Mouse (Mus musculus): ENCODE data around the gene Btf3. TPM values are rescaled to one million over a fixed set of nuclear protein-coding genes. Genes with fewer than 3 reads are reported as not detected.
A peak's percentile ranks its signal among the peaks of the same experiment; 100 is the strongest.

Gene Btf3
- polyA plus RNA-seq, 1 experiment = 1,134 TPM

- H3K27me3 ChIP-seq (ENCODE audit: control insufficient read depth, insufficient read depth, insufficient read length) = peaks cover 74% of the 10 kb centered on the region
- H3K4me3 ChIP-seq = no peak overlapping the region
- no peaks in the 10 kb centered on the region for H3K79me2 ChIP-seq (ENCODE audit: control insufficient read depth, insufficient read depth)
- no peak overlapping the region for H3K4me2 ChIP-seq (ENCODE audit: low read depth)
- no peaks in the 10 kb centered on the region for H3K36me3 ChIP-seq (ENCODE audit: control insufficient read depth, insufficient read depth)
- H3ac ChIP-seq (ENCODE audit: control insufficient read depth, insufficient read length) = no peak overlapping the region
- no peak for TF ChIP-seq USF1 (IDR thresholded peaks at IDR 0.05; ENCODE audit: low read depth)
- TF ChIP-seq MYOD1 (IDR thresholded peaks at IDR 0.05; ENCODE audit: control insufficient read depth in 1 of 3, insufficient read length in 2 of 3, low read depth in 2 of 3) = no peak
Observed at GRCm38 (mm10) chr13:98356973-98357425, 40.2 kb upstream of the Btf3 start.

GRCm38 (mm10) chr13:98356176-98356972 is 39.6 kb upstream of the Btf3 start:
- no peak overlapping the region for H3K4me3 ChIP-seq
- TF ChIP-seq USF1 (IDR thresholded peaks at IDR 0.05; ENCODE audit: low read depth) (no peak), POLR2AphosphoS2 (IDR thresholded peaks at IDR 0.05; ENCODE audit: insufficient read length, low read depth) (no peak), TCF3 (IDR thresholded peaks at IDR 0.05; ENCODE audit: insufficient read length, low read depth) (no peak), SRF (IDR thresholded peaks at IDR 0.05; ENCODE audit: control insufficient read depth, insufficient read length, low read depth) (no peak), CEBPB (IDR thresholded peaks at IDR 0.05; ENCODE audit: insufficient read depth, poor library complexity, severe bottlenecking) (no peak), MAX (IDR thresholded peaks at IDR 0.05; ENCODE audit: low read depth) (no peak), MYOG (IDR thresholded peaks at IDR 0.05; ENCODE audit: control insufficient read depth in 1 of 3, insufficient read depth in 1 of 3, insufficient read length in 2 of 3, low read depth in 2 of 3) (no peak), REST (IDR thresholded peaks at IDR 0.05; ENCODE audit: insufficient read depth, insufficient read length) (no peak)
- H3ac ChIP-seq (ENCODE audit: control insufficient read depth, insufficient read length) = no peak overlapping the region
- no peaks in the 10 kb centered on the region for H3K36me3 ChIP-seq (ENCODE audit: control insufficient read depth, insufficient read depth)
- peaks cover 72% of the 10 kb centered on the region for H3K27me3 ChIP-seq (ENCODE audit: control insufficient read depth, insufficient read depth, insufficient read length)
- no peak overlapping the region for H3K4me2 ChIP-seq (ENCODE audit: low read depth)
- no peaks in the 10 kb centered on the region for H3K79me2 ChIP-seq (ENCODE audit: control insufficient read depth, insufficient read depth)

GRCm38 (mm10) chr13:98355559-98356111 is 38.8 kb upstream of the Btf3 start:
- Histone ChIP-seq H3K4me2 (ENCODE audit: low read depth) (peak overlapping the region; percentile 6), H3K36me3 (ENCODE audit: control insufficient read depth, insufficient read depth) (no peaks in the 10 kb centered on the region), H3K27me3 (ENCODE audit: control insufficient read depth, insufficient read depth, insufficient read length) (peaks cover 67% of the 10 kb centered on the region), H3ac (ENCODE audit: control insufficient read depth, insufficient read length) (peak overlapping the region; percentile 13), H3K79me2 (ENCODE audit: control insufficient read depth, insufficient read depth) (no peaks in the 10 kb centered on the region), H3K4me3 (no peak overlapping the region)
- TF ChIP-seq USF1 (IDR thresholded peaks at IDR 0.05; ENCODE audit: low read depth) = no peak
- TF ChIP-seq POLR2A (IDR thresholded peaks at IDR 0.05; ENCODE audit: insufficient read length, low read depth) = no peak
- TF ChIP-seq CEBPB (IDR thresholded peaks at IDR 0.05; ENCODE audit: insufficient read depth, poor library complexity, severe bottlenecking) = no peak
- no peak for TF ChIP-seq REST (IDR thresholded peaks at IDR 0.05; ENCODE audit: insufficient read depth, insufficient read length)
- no peak for TF ChIP-seq TCF12 (IDR thresholded peaks at IDR 0.05; ENCODE audit: insufficient read depth, poor library complexity, severe bottlenecking)
- TF ChIP-seq MAX (IDR thresholded peaks at IDR 0.05; ENCODE audit: low read depth) = no peak
- no peak for TF ChIP-seq E2F4 (IDR thresholded peaks at IDR 0.05; ENCODE audit: insufficient read depth)
- TF ChIP-seq MYOG (IDR thresholded peaks at IDR 0.05; ENCODE audit: control insufficient read depth in 1 of 3, insufficient read depth in 1 of 3, insufficient read length in 2 of 3, low read depth in 2 of 3) = no peak
- TF ChIP-seq TCF3 (IDR thresholded peaks at IDR 0.05; ENCODE audit: insufficient read length, low read depth) = no peak
- no peak for TF ChIP-seq POLR2AphosphoS2 (IDR thresholded peaks at IDR 0.05; ENCODE audit: insufficient read length, low read depth)
- no peak for TF ChIP-seq SRF (IDR thresholded peaks at IDR 0.05; ENCODE audit: control insufficient read depth, insufficient read length, low read depth)
- TF ChIP-seq MYOD1 (IDR thresholded peaks at IDR 0.05; ENCODE audit: control insufficient read depth in 1 of 3, insufficient read length in 2 of 3, low read depth in 2 of 3) = no peak

- H3K4me3 ChIP-seq = peak overlapping the region; percentile 12
Observed at GRCm38 (mm10) chr13:98354871-98355558, 38.2 kb upstream of the Btf3 start.

More at GRCm38 (mm10) chr13:98354871-98355558, 38.2 kb upstream of the Btf3 start:
- H3K79me2 ChIP-seq (ENCODE audit: control insufficient read depth, insufficient read depth) = no peaks in the 10 kb centered on the region
- no peaks in the 10 kb centered on the region for H3K36me3 ChIP-seq (ENCODE audit: control insufficient read depth, insufficient read depth)
- TF ChIP-seq TCF12 (IDR thresholded peaks at IDR 0.05; ENCODE audit: insufficient read depth, poor library complexity, severe bottlenecking) = no peak
- no peak for TF ChIP-seq MYOD1 (IDR thresholded peaks at IDR 0.05; ENCODE audit: control insufficient read depth in 1 of 3, insufficient read length in 2 of 3, low read depth in 2 of 3)
- no peak for TF ChIP-seq MAX (IDR thresholded peaks at IDR 0.05; ENCODE audit: low read depth)
- TF ChIP-seq REST (IDR thresholded peaks at IDR 0.05; ENCODE audit: insufficient read depth, insufficient read length) = no peak
- TF ChIP-seq USF1 (IDR thresholded peaks at IDR 0.05; ENCODE audit: low read depth) = no peak
- TF ChIP-seq TCF3 (IDR thresholded peaks at IDR 0.05; ENCODE audit: insufficient read length, low read depth) = no peak
- peak overlapping the region; percentile 13 for H3ac ChIP-seq (ENCODE audit: control insufficient read depth, insufficient read length)
- peaks cover 65% of the 10 kb centered on the region for H3K27me3 ChIP-seq (ENCODE audit: control insufficient read depth, insufficient read depth, insufficient read length)
- H3K4me2 ChIP-seq (ENCODE audit: low read depth) = peak overlapping the region; percentile 71

All from myocyte (in vitro differentiated cells).